Mouse (Mus musculus) C2C12 (cell line): ENCODE results near the gene Sgip1. TPM values are rescaled to one million over a fixed set of nuclear protein-coding genes. Genes with fewer than 3 reads are reported as not detected.

Experiments used
- H3K27me3 ChIP-seq: one replicate; pipeline ENCODE4 v1.6.1; 2011; ENCODE audit not compliant: control insufficient read depth, insufficient read depth, insufficient read length
- H3K36me3 ChIP-seq: one replicate; pipeline ENCODE4 v1.6.1; 2011; ENCODE audit not compliant: control insufficient read depth, insufficient read depth
- H3K4me3 ChIP-seq: one replicate; pipeline ENCODE4 v1.5.1; 2011; ENCODE audit warnings: mild to moderate bottlenecking, control low read depth; ENCODE audit not compliant: poor library complexity, insufficient read depth, severe bottlenecking
- H3K79me2 ChIP-seq: one replicate; pipeline ENCODE4 v1.6.1; 2011; ENCODE audit not compliant: control insufficient read depth, insufficient read depth
- H3K79me3 ChIP-seq: one replicate; pipeline ENCODE4 v1.6.1; 2011; ENCODE audit warnings: low read depth, control low read depth
- H3ac ChIP-seq: one replicate; pipeline ENCODE3; 2011; ENCODE audit warnings: low read depth; ENCODE audit not compliant: control insufficient read depth, insufficient read length
- CEBPB ChIP-seq: IDR thresholded peaks from one replicate; pipeline ENCODE4 v1.6.1; 2011; ENCODE audit warnings: low read depth, mild to moderate bottlenecking, control low read depth, moderate library complexity
- CTCF ChIP-seq: IDR thresholded peaks from one replicate; pipeline ENCODE4 v1.5.1; 2011; ENCODE audit not compliant: control insufficient read depth, insufficient read depth, insufficient read length
- FOSL1 ChIP-seq: IDR thresholded peaks from one replicate; pipeline ENCODE4 v1.8.0; 2011; ENCODE audit warnings: mild to moderate bottlenecking, low read length; ENCODE audit not compliant: poor library complexity, insufficient read depth, severe bottlenecking
- MAX ChIP-seq: IDR thresholded peaks from one replicate; pipeline ENCODE4 v1.6.1; 2011; ENCODE audit warnings: mild to moderate bottlenecking, control low read depth
- MYOD1 ChIP-seq: IDR thresholded peaks from one replicate; pipeline ENCODE4 v1.6.1; 2011; ENCODE audit warnings: low read depth; ENCODE audit not compliant: control insufficient read depth, insufficient read length
- MYOG ChIP-seq: IDR thresholded peaks from one replicate; pipeline ENCODE4 v1.6.1; 2011; ENCODE audit not compliant: control insufficient read depth, insufficient read length; ENCODE audit errors: extremely low read depth
- USF1 ChIP-seq: IDR thresholded peaks from one replicate; pipeline ENCODE4 v1.6.1; 2011; ENCODE audit warnings: low read depth, mild to moderate bottlenecking, control low read depth, moderate library complexity
- polyA plus RNA-seq: library from polyadenylated mRNA; unstranded; fragments of >200 nt; fragmentation: generic; extraction: Trizol; gene quantifications from one replicate; pipeline ENCODE4 v1.2.1, GENCODE M21; 2012; ENCODE audit warnings: missing spikeins

Sgip1 gene
- polyA plus RNA-seq, 1 experiment = 0.07 TPM

GRCm38 (mm10) chr4:102898987-102899386 lies 157.9 kb downstream of the Sgip1 start:
- TF ChIP-seq MAX = no peak
- no peak for TF ChIP-seq MYOD1
- no peak for TF ChIP-seq FOSL1
- TF ChIP-seq CEBPB = no peak
- TF ChIP-seq MYOG = no peak
- TF ChIP-seq CTCF = no peak
- no peak for TF ChIP-seq USF1
- H3ac ChIP-seq = no peak overlapping the region
- no peaks in the 10 kb centered on the region for H3K79me3 ChIP-seq
- H3K36me3 ChIP-seq = no peaks in the 10 kb centered on the region
- no peaks in the 10 kb centered on the region for H3K79me2 ChIP-seq
- no peak overlapping the region for H3K4me3 ChIP-seq
- no peaks in the 10 kb centered on the region for H3K27me3 ChIP-seq

GRCm38 (mm10) chr4:102899683-102900082 lies 158.6 kb downstream of the Sgip1 start:
- Histone ChIP-seq H3ac (no peak overlapping the region), H3K79me3 (no peaks in the 10 kb centered on the region), H3K27me3 (no peaks in the 10 kb centered on the region), H3K36me3 (no peaks in the 10 kb centered on the region), H3K4me3 (no peak overlapping the region), H3K79me2 (no peaks in the 10 kb centered on the region)
- TF ChIP-seq MYOG = no peak
- no peak for TF ChIP-seq MYOD1
- TF ChIP-seq USF1 = no peak
- TF ChIP-seq MAX = no peak
- no peak for TF ChIP-seq CEBPB
- TF ChIP-seq CTCF = no peak
- TF ChIP-seq FOSL1 = no peak

GRCm38 (mm10) chr4:102900166-102900565 lies 159.1 kb downstream of the Sgip1 start:
- Histone ChIP-seq H3K27me3 (no peaks in the 10 kb centered on the region), H3K79me3 (no peaks in the 10 kb centered on the region), H3K79me2 (no peaks in the 10 kb centered on the region), H3ac (no peak overlapping the region), H3K36me3 (no peaks in the 10 kb centered on the region), H3K4me3 (no peak overlapping the region)
- no peak for TF ChIP-seq CEBPB
- no peak for TF ChIP-seq MYOG

GRCm38 (mm10) chr4:102907843-102908427 lies 166.8 kb downstream of the Sgip1 start:
- Histone ChIP-seq H3K79me3 (no peaks in the 10 kb centered on the region), H3K4me3 (no peak overlapping the region), H3K36me3 (no peaks in the 10 kb centered on the region), H3K79me2 (no peaks in the 10 kb centered on the region), H3K27me3 (no peaks in the 10 kb centered on the region), H3ac (no peak overlapping the region)
- no peak for TF ChIP-seq CTCF
- TF ChIP-seq USF1 = no peak
- no peak for TF ChIP-seq MYOD1
- TF ChIP-seq FOSL1 = no peak
- TF ChIP-seq MAX = no peak
- TF ChIP-seq CEBPB = no peak
- no peak for TF ChIP-seq MYOG

DNA sequence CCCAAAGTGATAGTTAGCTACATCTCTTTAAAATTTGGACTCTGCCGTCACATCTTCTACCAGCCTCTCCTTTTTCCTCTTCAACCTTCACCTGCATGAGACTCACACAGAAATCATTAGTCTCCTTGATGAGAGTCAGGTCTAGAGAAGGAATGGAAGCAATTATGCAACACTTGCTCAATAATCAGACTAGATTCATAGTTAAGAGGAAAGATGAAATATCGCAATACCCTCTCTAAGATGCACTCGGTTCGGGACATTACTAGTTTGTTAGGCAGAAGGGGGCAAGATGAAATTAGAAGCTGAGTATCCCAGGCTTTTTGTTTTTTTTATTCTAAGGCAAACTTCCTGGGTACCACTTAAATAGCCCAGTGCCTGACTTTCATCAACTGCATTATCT lies 169.1 kb downstream of the Sgip1 start:
- no peak overlapping the region for H3K4me3 ChIP-seq
- H3K79me3 ChIP-seq = no peaks in the 10 kb centered on the region
- no peaks in the 10 kb centered on the region for H3K79me2 ChIP-seq
- H3K36me3 ChIP-seq = no peaks in the 10 kb centered on the region
- no peak for TF ChIP-seq FOSL1
- TF ChIP-seq CEBPB = no peak
- no peak for TF ChIP-seq MYOG
- TF ChIP-seq MAX = no peak
- TF ChIP-seq USF1 = no peak
- no peak for TF ChIP-seq CTCF
- no peak for TF ChIP-seq MYOD1
- no peaks in the 10 kb centered on the region for H3K27me3 ChIP-seq
- no peak overlapping the region for H3ac ChIP-seq

GRCm38 (mm10) chr4:102913176-102913575 lies 172.1 kb downstream of the Sgip1 start:
- H3K36me3 ChIP-seq = no peaks in the 10 kb centered on the region
- H3ac ChIP-seq = no peak overlapping the region
- H3K27me3 ChIP-seq = no peaks in the 10 kb centered on the region
- no peaks in the 10 kb centered on the region for H3K79me3 ChIP-seq
- H3K4me3 ChIP-seq = no peak overlapping the region
- TF ChIP-seq MYOD1 (no peak), CTCF (no peak), MAX (no peak), FOSL1 (no peak), MYOG (no peak), USF1 (no peak), CEBPB (no peak)
- H3K79me2 ChIP-seq = no peaks in the 10 kb centered on the region
